Mouse (Mus musculus): Measurements from ENCODE around the gene Sun2.

DNA sequence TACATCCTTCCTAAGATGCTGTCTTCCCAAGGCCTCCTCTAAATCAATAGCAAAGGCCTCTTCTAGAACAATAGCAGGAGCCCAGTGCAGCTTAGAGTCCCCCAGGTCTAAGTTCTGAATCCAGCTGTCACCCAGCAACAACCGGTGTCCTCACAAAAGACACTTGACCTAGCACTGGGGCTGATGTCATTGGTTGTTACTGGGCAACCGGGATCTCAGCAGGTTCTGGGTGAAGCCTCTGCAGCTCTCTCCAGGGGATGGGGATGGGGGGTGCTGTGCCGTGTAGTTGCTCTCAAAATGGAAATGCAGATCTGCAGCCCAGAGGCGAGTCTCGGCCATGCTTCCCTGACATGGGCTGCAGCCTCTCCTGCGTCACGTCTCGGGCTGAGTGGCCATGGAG, 45.5 kb upstream of the Sun2 start:
- TF ChIP-seq POLR2A (IDR thresholded peaks at IDR 0.05; ENCODE audit: extremely low read depth, insufficient read depth, low read length): no peak
- TF ChIP-seq CTCF (IDR thresholded peaks at IDR 0.05; ENCODE audit: extremely low read depth, insufficient read depth, low read length): no peak

All from cortical plate, adult 2 months (tissue).